In genomic region chr13:49216808-49217561, GRCm38 (mm10) we compare ENCODE assay signal across 9 mouse cellular contexts. TPM values are rescaled to one million over a fixed set of nuclear protein-coding genes. Genes with fewer than 3 reads are reported as not detected.
A peak's percentile ranks its signal among the peaks of the same experiment; 100 is the strongest.
DNase-seq lines count a peak whose midpoint lies in the region; ATAC-seq and TF ChIP-seq lines count a peak whose summit lies in the region.
"Had no signal": no experiment of that assay in that cellular context is flagged by ENCODE, and none has a peak within 500 bp of the region (broad histone marks: within the 10 kb centered on the region; RNA-seq: fewer than 3 reads in every experiment).

No protein-coding gene starts in this region.

- DNase-seq in hindbrain, embryonic 10.5 days (ENCODE audit: low spot score), result no peak
- DNase-seq in NIH3T3 (ENCODE audit: low read depth), result peak; percentile 17
- no peak for DNase-seq in liver, embryonic 13.5 days
- no peak for DNase-seq in retina, postnatal 1 day
- DNase-seq in thymus, postnatal 10 days (ENCODE audit: low spot score in 2 of 2), result no peak
- DNase-seq: cerebellum, adult 8-10 months had no signal

- H3K36me3 ChIP-seq in hindbrain, embryonic 10.5 days, result no peaks in the 10 kb centered on the region
- no peaks in the 10 kb centered on the region for H3K36me3 ChIP-seq in hindbrain, embryonic 16.5 days (ENCODE audit: control insufficient read depth, insufficient read depth, low read length)
- H3K36me3 ChIP-seq in E14TG2a.4 (ENCODE audit: insufficient read depth, low read length), result no peaks in the 10 kb centered on the region
- H3K36me3 ChIP-seq in liver, embryonic 13.5 days, result no peaks in the 10 kb centered on the region
- H3K36me3 ChIP-seq: neural tube, embryonic 12.5 days had no signal

- H3K27ac ChIP-seq in hindbrain, embryonic 10.5 days, result no peak overlapping the region
- H3K27ac ChIP-seq in hindbrain, embryonic 16.5 days (ENCODE audit: low read depth, low read length), result no peak overlapping the region
- no peak overlapping the region for H3K27ac ChIP-seq in liver, embryonic 13.5 days
- H3K27ac ChIP-seq: neural tube, embryonic 12.5 days had no signal

- H3K4me3 ChIP-seq in hindbrain, embryonic 10.5 days, result 0 out of 2 replicates have a peak overlapping the region, but pooled peaks have one; percentile 85
- no peak overlapping the region for H3K4me3 ChIP-seq in hindbrain, embryonic 16.5 days (ENCODE audit: low read length)
- H3K4me3 ChIP-seq in E14TG2a.4 (replicated peaks; ENCODE audit: low read length), result peak overlapping the region; percentile 93
- H3K4me3 ChIP-seq in liver, embryonic 13.5 days (replicated peaks), result no peak overlapping the region

- WGBS in hindbrain, embryonic 10.5 days, result 49% methylated on average over 9 of the region's 9 CpGs
- WGBS in hindbrain, embryonic 16.5 days, result 55% methylated on average over 9 of the region's 9 CpGs
- 65% methylated on average over 9 of the region's 9 CpGs for WGBS in liver, embryonic 13.5 days (ENCODE audit: insufficient replicate concordance)

- H3K9me3 ChIP-seq in hindbrain, embryonic 10.5 days, result no peaks in the 10 kb centered on the region
- peaks cover 3% of the 10 kb centered on the region; the same call in 1 of the 2 replicates for H3K9me3 ChIP-seq in hindbrain, embryonic 16.5 days (ENCODE audit: control insufficient read depth, low read length)
- no peaks in the 10 kb centered on the region for H3K9me3 ChIP-seq in E14TG2a.4 (ENCODE audit: low read length)
- no peaks in the 10 kb centered on the region for H3K9me3 ChIP-seq in liver, embryonic 13.5 days (replicated peaks)
- H3K9me3 ChIP-seq: neural tube, embryonic 12.5 days had no signal

- peaks cover 50% of the 10 kb centered on the region for H3K27me3 ChIP-seq in hindbrain, embryonic 10.5 days (ENCODE audit: insufficient read depth, poor library complexity, severe bottlenecking)
- peaks cover 8% of the 10 kb centered on the region; the same call in 1 of the 2 replicates for H3K27me3 ChIP-seq in hindbrain, embryonic 16.5 days (replicated peaks; ENCODE audit: control insufficient read depth, insufficient read depth, low read length)
- peaks cover 67% of the 10 kb centered on the region for H3K27me3 ChIP-seq in E14TG2a.4 (ENCODE audit: insufficient read depth, low read length)
- peaks cover 24% of the 10 kb centered on the region for H3K27me3 ChIP-seq in liver, embryonic 13.5 days

- no peak overlapping the region for H3K9ac ChIP-seq in hindbrain, embryonic 16.5 days (ENCODE audit: low read depth, low read length)
- H3K9ac ChIP-seq in liver, embryonic 13.5 days, result peak overlapping the region; percentile 74; the same call in 1 of the 2 replicates

- TF ChIP-seq CTCF in E14TG2a.4 (conservative IDR thresholded peaks at IDR 0.05; ENCODE audit: low read length), result no peak

- ATAC-seq in hindbrain, embryonic 16.5 days, result no peak
- ATAC-seq in liver, embryonic 13.5 days (ENCODE audit: low read depth), result no peak

- peaks cover 36% of the 10 kb centered on the region for H3K4me1 ChIP-seq in hindbrain, embryonic 10.5 days (replicated peaks)
- peaks cover 29% of the 10 kb centered on the region for H3K4me1 ChIP-seq in hindbrain, embryonic 16.5 days (ENCODE audit: control insufficient read depth, insufficient read depth, low read depth, low read length)
- H3K4me1 ChIP-seq in E14TG2a.4 (replicated peaks; ENCODE audit: low read depth, low read length), result peaks cover 44% of the 10 kb centered on the region
- H3K4me1 ChIP-seq in liver, embryonic 13.5 days (replicated peaks), result peaks cover 37% of the 10 kb centered on the region

- no peak overlapping the region; the same call in 1 of the 2 replicates for H3K4me2 ChIP-seq in hindbrain, embryonic 16.5 days (ENCODE audit: low read length)
- H3K4me2 ChIP-seq in liver, embryonic 13.5 days, result peak overlapping the region; percentile 93

RNA-seq across cellular contexts. Expression of gene Card19, which starts 1.1 kb away (rescaled TPM):
- polyA plus RNA-seq in hindbrain, embryonic 10.5 days (2016; fragmentation: Nextera tagmentation; extraction: Ambion mirVana), result 25.8 and 27.4 TPM in 2 replicates
- polyA plus RNA-seq in hindbrain, embryonic 16.5 days (2015; fragmentation: Nextera tagmentation; extraction: Ambion mirVana), result 37.7 and 38.8 TPM in 2 replicates
- polyA plus RNA-seq in liver, embryonic 13.5 days (2015; fragmentation: Nextera tagmentation; extraction: Ambion mirVana), result 11.9 and 13.2 TPM in 2 replicates

RNA-seq across cellular contexts. Expression of gene Ninj1, which starts 29.7 kb away (rescaled TPM):
- 26.3 and 28.3 TPM in 2 replicates for polyA plus RNA-seq in hindbrain, embryonic 10.5 days (2016; fragmentation: Nextera tagmentation; extraction: Ambion mirVana)
- polyA plus RNA-seq in hindbrain, embryonic 16.5 days (2015; fragmentation: Nextera tagmentation; extraction: Ambion mirVana), result 35.5 and 40.2 TPM in 2 replicates
- polyA plus RNA-seq in liver, embryonic 13.5 days (2015; fragmentation: Nextera tagmentation; extraction: Ambion mirVana), result 39.7 and 40.0 TPM in 2 replicates

RNA-seq across cellular contexts. Expression of gene Susd3, which starts 31.5 kb away (rescaled TPM):
- 1.4 and 1.6 TPM in 2 replicates for polyA plus RNA-seq in hindbrain, embryonic 10.5 days (2016; fragmentation: Nextera tagmentation; extraction: Ambion mirVana)
- polyA plus RNA-seq in hindbrain, embryonic 16.5 days (2015; fragmentation: Nextera tagmentation; extraction: Ambion mirVana), result 0.56 and 0.85 TPM in 2 replicates
- polyA plus RNA-seq in liver, embryonic 13.5 days (2015; fragmentation: Nextera tagmentation; extraction: Ambion mirVana), result 1.6 and 1.7 TPM in 2 replicates

Comparison
In these comparisons a context has a peak if more than half of its experiments do, and no peak if none do; other contexts are left out.
1. H3K4me3 ChIP-seq: peak in hindbrain, embryonic 10.5 days (single experiment) and E14TG2a.4 (single experiment); none in hindbrain, embryonic 16.5 days (single experiment) and liver, embryonic 13.5 days (single experiment).